Mouse (Mus musculus) NIH3T3 (cell line): ENCODE data around the gene Cdc14b.

Experiments
- DNase-seq: peaks from one replicate; pipeline ENCODE4 v3.0.0-alpha.2; 2012; ENCODE audit warnings: low read depth

Cdc14b gene

GRCm38 (mm10) chr13:64178000-64178399, 97.1 kb downstream of the Cdc14b start:
- no peak for DNase-seq

GRCm38 (mm10) chr13:64169746-64170145, 105.3 kb downstream of the Cdc14b start:
- DNase-seq, result no peak

GRCm38 (mm10) chr13:64163147-64163715, 111.9 kb downstream of the Cdc14b start:
- no peak for DNase-seq

- DNase-seq, result peak; percentile 29
These were observed 112.5 kb downstream of the Cdc14b start for GRCm38 (mm10) chr13:64162626-64163025.

DNA sequence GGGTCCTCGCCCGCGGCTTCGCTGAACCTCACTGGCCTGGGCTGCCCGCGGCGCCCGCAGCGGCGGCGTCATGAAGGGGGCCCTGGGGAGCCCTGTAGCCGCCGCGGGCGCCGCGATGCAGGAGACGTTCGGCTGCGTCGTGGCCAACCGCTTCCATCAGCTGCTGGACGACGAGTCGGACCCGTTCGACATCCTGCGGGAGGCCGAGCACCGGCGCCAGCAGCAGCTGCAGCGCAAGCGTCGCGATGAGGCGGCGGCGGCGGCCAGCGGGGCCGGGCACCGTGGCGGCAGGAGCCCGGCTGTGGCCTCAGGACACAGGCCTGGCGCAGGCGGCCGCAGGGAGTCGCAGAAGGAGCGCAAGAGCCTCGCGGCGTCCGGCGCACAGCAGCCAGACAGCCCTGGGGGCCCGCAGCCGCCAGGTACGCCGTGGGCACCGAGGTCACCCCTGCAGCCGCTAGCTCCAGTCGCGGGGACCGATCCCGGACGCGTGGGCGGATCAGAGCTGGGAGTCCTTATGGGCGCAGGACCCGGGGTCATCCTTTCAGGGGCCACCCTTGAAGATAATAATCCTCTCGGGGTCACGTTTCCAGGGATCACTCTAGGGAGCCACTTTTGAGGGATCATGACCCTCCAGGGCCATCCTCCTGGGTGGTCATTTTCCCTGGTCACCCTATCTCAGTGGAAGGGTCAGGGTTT, 113.0 kb downstream of the Cdc14b start:
- no peak for DNase-seq

- peak; percentile 98 for DNase-seq
These were observed 113.6 kb downstream of the Cdc14b start, which contains the start of gene Habp4 for GRCm38 (mm10) chr13:64161548-64161915. Gene Habp4, plus strand, starts transcription at chr13:64161824.

- peak; percentile 34 for DNase-seq
These were observed 118.1 kb downstream of the Cdc14b start for GRCm38 (mm10) chr13:64156966-64157365.

- DNase-seq, result peak; percentile 80
These were observed 119.9 kb downstream of the Cdc14b start for GRCm38 (mm10) chr13:64155171-64155571.

DNA sequence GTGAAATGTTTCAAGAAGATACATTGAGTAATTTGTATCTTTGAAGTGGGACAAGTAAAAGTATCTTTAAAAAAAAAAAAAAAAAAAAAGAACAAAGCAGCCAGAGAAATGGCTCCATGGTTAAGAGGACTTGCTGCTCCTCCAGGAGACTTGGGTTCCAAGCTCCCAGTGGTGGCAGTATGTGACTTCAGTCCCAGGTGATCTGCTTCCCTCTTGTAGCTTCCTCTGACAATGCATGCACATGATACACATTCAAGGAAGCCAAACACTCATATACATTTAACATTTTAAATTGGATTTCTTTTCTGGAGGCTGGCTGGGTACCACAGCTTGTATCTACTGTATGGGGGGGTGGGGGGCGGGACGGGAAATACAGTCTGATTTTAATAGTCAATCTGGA, 120.4 kb downstream of the Cdc14b start:
- peak; percentile 12 for DNase-seq

- DNase-seq, result peak; percentile 78
These were observed 121.3 kb downstream of the Cdc14b start for GRCm38 (mm10) chr13:64153751-64154267.

GRCm38 (mm10) chr13:64153083-64153682, 121.9 kb downstream of the Cdc14b start, which contains the start of gene Zfp367:
Gene Zfp367, minus strand, starts transcription at chr13:64153202.
- DNase-seq, result peak; percentile 98

DNA sequence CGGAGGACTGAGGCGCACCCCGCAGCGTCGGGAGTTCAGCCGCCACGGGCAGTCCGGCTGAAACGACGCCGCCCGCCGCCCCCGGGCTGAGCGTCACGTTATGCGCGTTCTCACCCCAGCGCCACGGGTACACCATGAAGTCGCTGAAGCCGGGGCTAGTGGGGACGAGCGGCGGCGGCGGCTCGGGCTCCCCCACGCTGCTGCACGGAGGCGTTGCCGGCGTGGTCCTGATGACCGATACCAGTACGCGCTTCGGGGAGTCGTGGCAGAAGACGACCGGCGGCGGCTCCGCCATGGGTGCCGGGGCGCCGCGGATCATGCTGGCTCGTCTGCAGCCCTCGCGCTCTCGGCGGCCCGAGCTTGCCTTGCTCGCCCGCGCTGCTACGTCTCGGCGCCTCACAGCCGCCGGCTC, 122.4 kb downstream of the Cdc14b start:
- DNase-seq, result no peak

- DNase-seq, result peak; percentile 88
These were observed 122.8 kb downstream of the Cdc14b start for GRCm38 (mm10) chr13:64152241-64152669.

DNA sequence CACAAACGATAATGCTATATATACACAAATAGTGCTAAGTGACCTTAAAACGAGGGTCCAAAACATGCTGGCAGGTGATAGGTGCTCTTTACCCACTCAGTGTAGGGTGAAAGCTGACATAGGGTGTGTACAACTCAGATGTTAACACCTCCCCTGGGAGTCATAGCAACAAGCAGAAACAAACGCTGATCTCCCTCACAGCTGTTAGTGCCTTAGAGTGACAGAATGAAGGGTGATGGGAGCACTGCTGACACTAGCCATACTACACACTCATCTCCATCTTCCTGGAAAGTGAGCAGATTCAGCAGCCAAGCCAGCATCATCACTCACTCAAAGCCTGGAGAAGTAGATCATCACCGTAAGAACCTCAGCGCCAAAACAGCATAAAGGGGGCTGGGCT, 125.0 kb downstream of the Cdc14b start:
- no peak for DNase-seq
